Mouse (Mus musculus) mouse embryonic stem cell (cell line): ENCODE measurements at regions not wholly inside any gene's neighbourhood (a gene's known extent, or its start where the extent isn't known, plus 50 kb on each side); places are given as distances from the start of the nearest gene placed in this dataset.

Experiments
- in situ Hi-C, 2 experiments: fragments of 300-500 bp; cut with MboI; formaldehyde crosslinking; loops; 1 replicate in 1 of 2; 3 replicates in 1 of 2; pipeline ENCODE4 v1.14.3; 2019 to 2020; ENCODE audit warnings: low sequenced_read_pairs in 2 of 2, low pct_unique_long_range_greater_than_20kb in 1 of 2, mixed read lengths in 1 of 2; ENCODE audit not compliant: unreplicated experiment in 1 of 2

DNA sequence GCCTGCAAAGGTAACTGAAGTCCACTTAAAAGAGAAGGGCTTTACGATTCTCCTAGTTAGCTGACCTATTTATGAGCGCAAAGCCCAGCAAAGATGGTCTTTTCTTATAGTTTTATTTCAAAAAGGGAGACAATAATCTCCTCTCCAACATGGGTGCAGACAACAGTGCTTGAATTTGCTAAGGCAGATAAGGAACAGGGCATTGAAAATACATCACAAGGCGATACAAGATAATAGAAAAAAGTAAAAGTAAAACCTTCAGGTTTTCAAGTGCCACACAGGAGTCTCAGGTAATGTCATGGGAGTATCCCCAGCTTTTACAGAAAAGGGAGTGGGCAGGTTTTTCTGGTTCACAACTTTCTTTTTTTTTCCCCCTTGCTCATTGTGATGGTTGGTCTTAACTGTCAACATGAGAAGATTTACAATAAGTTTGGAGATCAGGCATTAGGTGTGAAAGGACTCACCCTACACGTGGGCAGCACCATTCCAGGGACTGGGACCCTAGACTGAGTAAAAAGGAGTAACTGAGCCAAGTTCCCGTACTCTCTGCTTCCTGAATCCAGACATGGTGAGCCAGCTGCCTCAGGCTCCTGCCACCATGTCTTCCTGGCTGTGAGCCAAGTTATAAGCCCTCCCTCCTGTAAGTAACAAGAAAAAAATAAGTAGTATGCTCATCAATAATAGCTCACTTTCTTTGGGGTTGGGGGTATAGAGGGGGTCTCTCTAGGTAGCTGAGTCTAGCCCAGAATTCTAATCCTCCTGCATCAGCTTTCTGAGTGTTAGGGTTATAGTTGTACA lies 78.1 kb upstream of the Serbp1 start:
- in situ Hi-C loops, result loop anchor here (5.0 to 25.0 kb wide), 6 partner anchors 193 to 615 kb away; partner anchors contain the start of gene Tacstd2 (in 1 of the 2)

DNA sequence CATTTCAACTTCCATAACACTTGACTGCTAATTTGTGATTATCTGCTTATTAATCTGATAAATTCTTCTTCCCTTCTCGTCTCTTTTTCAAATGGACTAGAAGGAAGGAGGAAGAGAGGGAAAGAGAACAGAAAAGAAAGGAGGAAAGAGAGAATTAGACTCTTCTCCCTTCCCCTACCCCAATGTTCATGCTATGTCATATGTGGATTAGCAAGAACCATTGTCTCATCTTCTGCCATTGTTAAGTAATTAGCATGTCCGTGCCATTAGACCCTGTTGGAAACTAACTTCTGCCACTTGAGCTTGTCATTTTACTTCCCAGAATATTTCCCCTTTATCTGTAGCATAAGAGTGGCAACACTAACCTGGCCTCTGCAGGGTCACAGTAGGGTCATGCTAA lies 78.8 kb upstream of the Serbp1 start:
- in situ Hi-C loops, result loop anchor here (5.0 to 25.0 kb wide), 5 partner anchors 192 to 528 kb away; partner anchors contain the start of gene Tacstd2 (in 1 of the 2)

DNA sequence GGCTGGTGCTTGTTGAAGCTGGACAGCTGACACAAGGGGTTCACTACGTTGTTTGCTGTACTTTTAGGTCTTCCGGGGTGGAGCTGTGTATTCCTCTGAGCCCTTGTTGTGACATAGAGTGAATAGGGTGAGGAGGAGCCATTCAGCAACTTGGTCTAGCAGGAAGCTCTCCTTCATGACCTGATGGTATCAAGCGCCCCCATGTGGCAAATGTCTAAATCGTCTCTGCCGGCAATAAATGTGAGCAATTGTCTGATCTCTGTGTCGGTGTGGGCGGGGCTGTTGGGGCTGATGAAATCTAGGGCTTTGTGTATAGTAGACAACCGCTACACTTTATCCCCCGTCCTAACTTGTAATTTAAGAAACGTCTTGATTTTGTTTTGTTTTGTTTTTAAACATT lies 79.2 kb upstream of the Serbp1 start:
- in situ Hi-C loops, result loop anchor here (5.0 to 25.0 kb wide), 5 partner anchors 191 to 529 kb away; partner anchors contain the start of gene Tacstd2 (in 1 of the 2)

DNA sequence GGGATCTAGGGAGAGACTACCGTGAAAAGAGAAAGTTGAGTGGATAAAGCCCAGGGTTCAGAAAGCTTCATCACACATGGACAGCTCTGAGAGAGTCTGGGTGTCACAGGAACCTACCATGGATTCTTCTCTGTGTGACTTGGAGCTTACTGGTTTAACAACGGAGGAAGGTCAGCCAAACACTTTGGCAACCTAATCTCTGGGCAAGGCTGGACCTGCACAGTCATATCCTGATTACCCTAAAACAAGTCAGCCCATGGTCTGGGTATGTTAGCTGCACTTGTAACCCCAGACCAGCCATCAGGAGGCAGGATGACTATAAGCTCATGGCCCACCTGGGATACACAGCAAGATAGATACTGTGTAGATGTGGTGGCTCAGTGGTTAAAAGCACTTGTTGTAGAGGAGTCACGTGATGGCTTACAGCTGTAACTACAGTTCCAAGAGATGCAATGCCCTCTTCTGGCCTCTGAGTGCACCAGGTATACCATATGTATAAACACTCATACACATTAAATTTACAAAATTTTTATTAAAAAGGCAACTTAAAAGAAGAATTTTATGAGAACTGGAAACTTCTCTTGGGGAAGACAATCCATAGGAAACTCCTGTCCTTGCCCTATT lies 85.0 kb upstream of the Serbp1 start:
- in situ Hi-C loops, result loop anchor here (10.0 to 25.0 kb wide), 4 partner anchors 188 to 534 kb away; partner anchors contain the start of gene Tacstd2 (in 1 of the 2)

DNA sequence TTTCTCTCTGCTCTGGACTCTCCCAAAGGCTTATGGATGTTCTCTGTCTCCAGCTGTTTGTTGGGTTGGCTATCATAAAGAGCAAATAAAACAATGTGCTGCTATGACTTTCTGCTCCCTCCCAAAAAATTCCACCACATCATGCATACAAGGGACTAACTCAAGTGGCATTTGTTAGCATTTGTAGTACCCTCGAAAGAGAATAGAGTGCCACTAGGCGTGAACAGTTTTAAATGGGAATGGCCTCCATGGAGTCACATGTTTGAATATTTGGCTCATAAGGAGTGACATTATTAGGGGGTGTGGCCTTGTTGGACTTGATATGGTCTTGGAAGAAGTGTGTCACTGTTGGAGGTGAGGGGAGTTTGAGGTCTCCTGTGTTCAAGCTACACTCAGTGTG lies 86.5 kb upstream of the Serbp1 start:
- in situ Hi-C loops, result loop anchor here (10.0 to 25.0 kb wide), 4 partner anchors 187 to 536 kb away; partner anchors contain the start of gene Tacstd2 (in 1 of the 2)

DNA sequence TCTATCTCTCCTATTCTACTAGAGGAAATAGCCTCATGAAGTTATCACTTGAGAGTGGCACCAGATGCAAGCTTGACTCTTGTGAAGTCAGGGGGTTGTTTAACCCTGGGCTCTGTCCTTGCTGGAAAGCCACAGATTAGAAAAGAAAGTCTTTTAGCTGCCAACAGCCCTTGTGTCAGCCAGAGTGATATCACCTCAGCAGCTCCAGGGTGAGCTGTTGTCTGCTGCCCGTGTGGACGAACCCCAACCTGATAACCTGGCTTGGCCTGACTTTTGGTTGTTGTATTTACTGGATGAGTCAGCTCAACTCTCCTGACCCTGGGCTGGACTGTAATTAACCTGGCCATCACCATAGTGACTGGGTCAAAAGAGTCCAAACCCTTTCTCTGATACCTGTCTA lies 88.6 kb upstream of the Serbp1 start:
- in situ Hi-C loops, result no loop called here

DNA sequence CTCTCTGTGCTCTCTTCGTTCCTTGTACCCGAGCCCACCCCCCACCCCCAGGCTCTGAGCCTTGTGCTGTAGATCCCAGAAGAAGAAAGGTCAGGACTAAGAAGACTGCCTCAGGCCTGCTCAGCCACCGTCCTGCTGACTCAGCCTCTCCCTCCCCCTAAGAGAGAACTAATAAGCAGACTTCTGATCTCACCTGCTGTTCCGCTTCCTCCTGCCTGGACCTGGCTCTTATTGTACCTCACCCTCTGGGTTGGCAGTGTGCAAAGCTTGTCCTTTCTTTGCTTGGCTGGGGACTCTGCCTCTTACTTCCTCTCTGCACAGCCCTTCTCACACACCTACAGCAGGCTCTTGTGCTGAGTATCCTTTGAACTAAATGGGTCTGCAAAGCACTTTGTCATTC lies 91.3 kb upstream of the Serbp1 start:
- in situ Hi-C loops, result no loop called here

DNA sequence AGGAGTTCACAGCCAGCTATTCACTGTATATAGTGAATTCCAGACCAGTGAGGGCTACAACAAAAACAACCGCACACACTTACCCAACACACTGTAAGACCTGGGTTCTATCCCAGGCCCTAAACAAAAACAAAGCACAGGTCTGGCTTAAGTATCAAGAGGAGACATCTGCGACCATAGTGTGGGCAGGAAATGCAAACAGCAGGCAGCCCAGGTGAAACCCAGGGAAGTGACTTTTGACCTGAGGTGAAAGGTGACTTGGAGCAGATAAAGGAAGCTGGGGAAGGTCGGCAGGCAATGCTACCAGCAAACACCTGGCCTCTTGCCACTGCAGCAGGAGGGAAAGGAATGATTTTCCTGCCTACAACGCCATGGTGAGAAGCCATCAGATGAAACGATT lies 92.0 kb upstream of the Serbp1 start:
- in situ Hi-C loops, result no loop called here

DNA sequence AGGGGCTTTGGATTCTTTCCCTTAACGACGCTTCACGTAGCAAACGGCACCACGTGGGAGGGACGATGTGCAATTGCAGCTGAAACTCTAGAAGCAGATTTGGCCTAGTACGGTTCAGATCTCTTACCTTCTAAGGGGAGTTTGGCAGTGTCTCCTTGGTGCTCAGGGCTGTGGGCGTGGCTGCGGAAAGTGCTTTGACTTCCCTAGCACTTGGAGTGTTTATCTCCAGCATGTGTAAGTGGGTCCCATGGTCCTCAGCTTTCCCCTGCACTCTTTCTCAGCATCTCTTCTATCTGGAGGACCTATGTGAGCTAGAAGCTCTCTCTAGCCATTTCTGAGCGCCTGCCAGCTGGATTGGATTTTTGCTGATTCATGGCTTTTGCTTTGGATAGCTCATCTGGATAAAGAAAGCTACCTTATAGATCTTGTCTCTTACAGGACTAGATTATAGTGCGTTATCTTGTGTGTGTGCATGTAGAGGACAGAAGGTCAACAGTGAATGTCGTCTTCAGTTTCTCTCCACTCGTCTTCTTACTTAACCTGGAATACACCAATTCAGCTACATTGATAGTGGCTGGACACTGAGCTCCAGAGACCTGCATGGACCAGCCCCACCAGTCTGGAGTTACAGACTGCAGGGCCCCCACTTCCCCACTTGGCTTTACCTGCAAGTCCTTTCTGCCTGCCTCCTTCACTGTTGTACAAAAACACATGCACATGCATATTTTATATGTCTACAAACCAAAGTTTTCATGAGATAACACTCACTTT lies 92.8 kb upstream of the Serbp1 start:
- in situ Hi-C loops, result loop anchor here in 1 of 2 experiments (5.0 kb wide), 1 partner anchor 108 kb away; the partner anchor contains the start of gene Gadd45a

DNA sequence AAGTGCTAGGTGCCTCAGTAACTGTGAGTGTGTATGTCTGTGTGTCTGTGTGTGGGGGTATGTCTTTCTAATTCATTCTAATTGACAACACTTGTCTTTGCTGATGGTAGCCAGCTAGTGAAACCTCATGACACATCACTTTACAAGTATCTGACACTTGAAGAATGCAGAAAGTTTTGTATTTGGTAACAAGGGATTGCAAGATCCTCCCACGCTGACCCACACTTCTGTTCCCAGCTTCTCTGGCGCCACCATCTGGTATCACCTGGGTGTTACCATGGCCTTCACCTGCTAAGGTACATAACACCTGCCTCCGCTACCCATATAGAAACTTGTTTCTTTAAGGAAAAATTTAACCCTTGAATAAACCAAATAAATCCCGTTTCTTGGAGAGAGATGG lies 95.8 kb upstream of the Serbp1 start:
- in situ Hi-C loops, result loop anchor here in 1 of 2 experiments (5.0 kb wide), 1 partner anchor 105 kb away; the partner anchor contains the start of gene Gadd45a

DNA sequence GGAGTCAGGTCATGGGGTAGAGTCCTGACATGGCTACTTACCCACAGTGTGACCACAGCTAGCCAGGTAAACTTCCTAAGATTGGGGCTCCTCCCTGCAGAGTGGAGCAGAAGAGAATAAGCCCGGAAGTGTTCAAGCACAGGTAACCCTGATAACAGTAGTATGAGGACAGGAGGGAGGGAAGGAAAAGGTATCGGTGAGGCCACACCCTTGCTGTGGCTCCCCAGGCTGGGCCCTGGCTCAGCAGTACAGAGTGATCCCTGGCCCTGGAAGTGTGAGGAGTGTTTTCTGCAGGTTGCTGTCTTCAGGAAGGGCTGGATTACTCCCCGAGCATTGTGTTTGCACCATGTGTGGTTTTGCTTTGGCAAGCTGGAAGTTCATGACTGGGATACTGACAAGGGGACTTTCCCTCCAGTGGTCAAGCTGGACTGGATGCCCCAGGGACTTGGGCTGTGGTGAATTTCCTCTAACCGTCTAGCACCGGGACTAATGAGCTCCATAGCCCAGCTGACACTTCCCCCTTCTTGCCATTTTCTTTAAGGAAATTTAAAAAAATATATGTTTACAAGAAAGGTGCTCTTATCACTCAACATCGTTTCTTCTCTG lies 97.2 kb upstream of the Serbp1 start:
- in situ Hi-C loops, result loop anchor here in 1 of 2 experiments (5.0 kb wide), 1 partner anchor 103 kb away; the partner anchor contains the start of gene Gadd45a

DNA sequence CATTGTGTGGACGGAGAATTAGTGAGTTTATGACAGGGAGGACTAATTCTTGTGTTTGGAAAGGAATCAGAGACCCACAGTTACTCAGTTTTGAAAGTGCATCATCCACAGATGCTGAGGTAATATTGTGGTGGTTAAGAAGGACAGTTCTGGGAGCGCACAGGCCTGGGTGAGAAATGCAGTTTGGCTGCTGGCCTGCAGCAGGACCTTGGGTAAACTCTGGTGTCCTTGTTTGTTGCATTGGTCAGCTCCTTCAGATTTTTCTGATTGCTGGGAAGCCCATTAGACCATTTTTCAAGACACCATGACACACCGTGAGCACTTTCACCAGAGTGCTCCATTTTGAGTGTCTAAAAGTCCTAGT lies 99.0 kb upstream of the Serbp1 start:
- in situ Hi-C loops, result no loop called here

DNA sequence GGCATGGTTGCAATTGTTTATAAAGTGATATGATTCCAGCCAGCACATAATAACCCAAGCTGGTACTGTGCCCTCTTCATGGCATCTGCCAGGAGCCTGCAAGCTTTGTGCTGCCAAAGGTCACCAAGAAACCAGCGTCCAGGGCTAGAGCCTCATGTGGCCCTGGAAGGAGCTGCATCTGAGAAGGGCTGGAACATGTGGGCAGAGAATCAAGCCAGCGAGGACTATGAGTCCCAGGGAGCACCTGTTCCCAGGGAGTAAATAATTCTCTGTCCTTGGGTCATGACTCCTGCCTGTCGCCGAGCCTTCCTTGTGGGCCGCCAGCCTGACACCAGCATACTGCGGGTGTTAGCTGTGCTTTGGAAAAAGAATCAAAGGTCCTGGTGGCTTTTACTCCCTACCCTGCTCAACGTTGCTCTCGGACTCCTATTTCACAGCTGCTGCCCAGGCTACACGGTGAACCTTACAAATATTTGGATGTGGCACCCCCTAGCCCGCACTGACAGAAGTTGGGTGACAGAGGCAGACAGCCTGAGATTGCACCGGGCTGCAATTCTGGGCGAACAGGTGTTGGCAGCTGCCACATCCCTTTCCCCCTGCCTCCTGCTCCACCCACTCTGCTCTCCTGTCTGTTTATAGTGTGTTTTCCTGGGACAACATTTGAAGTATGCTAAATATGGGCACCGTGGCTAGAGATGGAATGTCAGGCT lies 99.5 kb upstream of the Serbp1 start:
- in situ Hi-C loops, result no loop called here

DNA sequence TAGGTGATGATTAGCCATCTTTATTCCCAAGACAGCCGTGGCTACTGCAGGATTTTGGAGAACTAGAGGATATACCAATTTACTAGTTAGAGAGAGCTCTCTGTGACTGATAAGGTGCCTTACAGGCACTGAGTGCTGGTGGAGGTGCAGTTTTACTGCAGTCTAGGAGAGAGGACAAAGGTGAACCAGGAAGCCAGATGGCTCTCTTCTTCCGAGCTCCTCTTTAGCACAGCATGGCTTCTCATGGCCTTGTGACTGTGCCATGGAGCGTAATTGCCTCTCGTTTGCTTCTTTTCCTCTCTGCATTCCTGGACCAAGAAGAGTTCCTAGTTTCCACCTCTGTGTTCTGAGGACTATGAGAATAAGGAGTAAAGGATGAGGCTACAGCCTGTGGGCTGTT lies 100.2 kb upstream of the Gadd45a start:
- in situ Hi-C loops, result no loop called here

DNA sequence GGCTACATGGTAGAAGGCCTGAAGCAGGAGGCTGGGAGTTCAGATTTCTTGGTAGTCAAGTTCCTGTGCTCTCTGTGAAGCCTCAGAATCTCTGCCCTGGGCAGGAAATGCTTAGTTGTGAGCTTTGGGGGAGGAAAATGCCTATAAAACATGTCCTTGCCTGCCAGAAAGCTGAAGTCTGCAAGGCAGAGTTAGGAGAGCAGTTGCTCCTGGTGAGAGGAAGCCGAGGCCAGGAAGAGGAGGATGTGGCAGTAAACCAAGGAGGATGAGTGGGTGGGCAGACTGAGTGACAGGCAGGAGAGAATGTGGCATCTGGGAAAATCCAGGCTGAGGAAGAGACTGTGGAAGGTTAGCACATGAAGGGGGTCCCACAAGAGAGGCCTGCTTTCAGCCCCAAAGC lies 97.7 kb upstream of the Gadd45a start:
- in situ Hi-C loops, result no loop called here

DNA sequence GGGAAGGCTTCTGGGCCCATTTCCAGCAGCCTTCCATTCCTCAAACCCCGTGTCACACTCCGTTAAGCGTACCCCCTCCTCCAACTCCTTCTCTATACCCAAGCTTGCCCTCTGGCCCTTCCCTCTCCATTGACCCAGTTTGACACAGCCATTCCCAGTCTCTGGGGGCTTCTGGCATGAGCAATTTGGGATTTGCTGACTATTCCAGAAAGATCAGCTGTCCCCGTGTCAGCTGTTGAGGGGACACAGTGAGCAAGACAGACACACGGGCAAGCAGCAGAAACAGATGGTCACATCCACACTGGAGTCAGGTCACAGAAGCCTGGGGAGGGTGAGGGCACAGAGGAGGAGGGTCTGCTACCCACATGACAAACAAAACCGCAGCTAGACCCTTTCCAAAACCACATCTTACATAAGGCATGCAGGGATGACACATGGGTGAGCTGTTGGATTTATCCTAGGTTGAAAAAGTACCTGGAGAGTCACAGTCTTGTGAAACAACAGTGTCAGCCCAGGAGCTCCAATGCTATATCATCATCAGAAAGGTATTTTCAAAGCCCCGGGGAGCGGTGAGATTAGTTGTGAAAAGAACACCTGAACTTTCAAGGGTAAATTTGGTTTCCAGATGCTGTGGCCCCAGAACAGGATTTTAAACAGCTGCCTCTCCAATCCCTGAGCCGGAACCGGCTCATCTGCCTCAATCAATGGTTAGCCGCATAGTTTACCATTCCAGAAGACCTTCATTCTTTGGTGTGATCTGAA lies 93.5 kb upstream of the Gadd45a start:
- in situ Hi-C loops, result no loop called here

DNA sequence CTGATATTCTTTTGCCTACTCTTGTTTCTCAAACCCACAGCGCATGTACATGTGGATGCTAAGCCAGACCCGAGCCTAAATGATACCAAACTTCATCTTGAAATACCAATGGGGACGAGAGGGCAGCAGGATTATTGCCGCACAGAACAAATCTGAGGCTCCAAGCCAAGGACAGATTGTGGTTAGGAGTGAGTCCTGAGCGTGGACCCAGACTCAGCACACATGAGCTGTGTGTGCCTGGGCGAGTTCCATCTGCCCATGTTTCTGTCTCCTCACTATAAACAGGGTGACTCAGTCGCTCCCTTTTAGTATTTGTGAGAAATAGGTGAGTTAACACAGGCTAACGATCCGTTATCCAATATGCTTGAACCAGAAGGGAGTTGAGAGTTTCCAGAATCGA lies 92.4 kb upstream of the Gadd45a start:
- in situ Hi-C loops, result no loop called here
